Mouse (Mus musculus) testis, adult 2 months (tissue): ENCODE measurements around the gene Prkce.

ENCODE experiments used
- CTCF ChIP-seq: fragments of 200-500 bp; IDR thresholded peaks from 2 replicates; pipeline ENCODE4 v1.5.1; 2012; ENCODE audit warnings: low read depth, mild to moderate bottlenecking, inconsistent platforms, low read length, moderate library complexity; ENCODE audit not compliant: control insufficient read depth, insufficient read depth, insufficient replicate concordance
- POLR2A ChIP-seq: fragments of 200-500 bp; IDR thresholded peaks from 2 replicates; pipeline ENCODE4 v1.6.1; 2012; ENCODE audit warnings: low read depth, mild to moderate bottlenecking, inconsistent platforms, low read length, moderate library complexity; ENCODE audit not compliant: control insufficient read depth

- no peak for TF ChIP-seq CTCF
- no peak for TF ChIP-seq POLR2A
Measured at GRCm38 (mm10) chr17:86325317-86325716, 157.7 kb downstream of the Prkce start.
